Mouse (Mus musculus) C2C12 (cell line): ENCODE data around the gene Evl. TPM values are rescaled to one million over a fixed set of nuclear protein-coding genes. Genes with fewer than 3 reads are reported as not detected.
"Not testable (repeated sequence)": the region's sequence is repeated elsewhere in the genome, so short reads cannot be mapped to it uniquely, and the experiment has no call there.

Experiments
- H3K27me3 ChIP-seq: one replicate; pipeline ENCODE4 v1.6.1; 2011; ENCODE audit not compliant: control insufficient read depth, insufficient read depth, insufficient read length
- H3K36me3 ChIP-seq: one replicate; pipeline ENCODE4 v1.6.1; 2011; ENCODE audit not compliant: control insufficient read depth, insufficient read depth
- H3K4me3 ChIP-seq: one replicate; pipeline ENCODE4 v1.5.1; 2011; ENCODE audit warnings: mild to moderate bottlenecking, control low read depth; ENCODE audit not compliant: poor library complexity, insufficient read depth, severe bottlenecking
- H3K79me2 ChIP-seq: one replicate; pipeline ENCODE4 v1.6.1; 2011; ENCODE audit not compliant: control insufficient read depth, insufficient read depth
- H3K79me3 ChIP-seq: one replicate; pipeline ENCODE4 v1.6.1; 2011; ENCODE audit warnings: low read depth, control low read depth
- H3ac ChIP-seq: one replicate; pipeline ENCODE3; 2011; ENCODE audit warnings: low read depth; ENCODE audit not compliant: control insufficient read depth, insufficient read length
- CEBPB ChIP-seq: IDR thresholded peaks from one replicate; pipeline ENCODE4 v1.6.1; 2011; ENCODE audit warnings: low read depth, mild to moderate bottlenecking, control low read depth, moderate library complexity
- CTCF ChIP-seq: IDR thresholded peaks from one replicate; pipeline ENCODE4 v1.5.1; 2011; ENCODE audit not compliant: control insufficient read depth, insufficient read depth, insufficient read length
- FOSL1 ChIP-seq: IDR thresholded peaks from one replicate; pipeline ENCODE4 v1.8.0; 2011; ENCODE audit warnings: mild to moderate bottlenecking, low read length; ENCODE audit not compliant: poor library complexity, insufficient read depth, severe bottlenecking
- MAX ChIP-seq: IDR thresholded peaks from one replicate; pipeline ENCODE4 v1.6.1; 2011; ENCODE audit warnings: mild to moderate bottlenecking, control low read depth
- MYOD1 ChIP-seq: IDR thresholded peaks from one replicate; pipeline ENCODE4 v1.6.1; 2011; ENCODE audit warnings: low read depth; ENCODE audit not compliant: control insufficient read depth, insufficient read length
- MYOG ChIP-seq: IDR thresholded peaks from one replicate; pipeline ENCODE4 v1.6.1; 2011; ENCODE audit not compliant: control insufficient read depth, insufficient read length; ENCODE audit errors: extremely low read depth
- USF1 ChIP-seq: IDR thresholded peaks from one replicate; pipeline ENCODE4 v1.6.1; 2011; ENCODE audit warnings: low read depth, mild to moderate bottlenecking, control low read depth, moderate library complexity
- polyA plus RNA-seq: library from polyadenylated mRNA; unstranded; fragments of >200 nt; fragmentation: generic; extraction: Trizol; gene quantifications from one replicate; pipeline ENCODE4 v1.2.1, GENCODE M21; 2012; ENCODE audit warnings: missing spikeins

Evl gene
- polyA plus RNA-seq, 1 experiment, result 89.9 TPM

- Histone ChIP-seq H3ac (no peak overlapping the region), H3K4me3 (no peak overlapping the region), H3K27me3 (peaks cover 33% of the 10 kb centered on the region), H3K79me2 (no peaks in the 10 kb centered on the region), H3K79me3 (no peaks in the 10 kb centered on the region), H3K36me3 (no peaks in the 10 kb centered on the region)
- TF ChIP-seq MYOD1 (no peak), MYOG (no peak), CEBPB (no peak), MAX (no peak), FOSL1 (no peak), CTCF (no peak)
These were observed 151.0 kb downstream of the Evl start for GRCm38 (mm10) chr12:108705486-108705885.

- Histone ChIP-seq H3K79me3 (no peaks in the 10 kb centered on the region), H3K4me3 (no peak overlapping the region), H3K27me3 (peaks cover 27% of the 10 kb centered on the region), H3K36me3 (no peaks in the 10 kb centered on the region), H3ac (no peak overlapping the region), H3K79me2 (no peaks in the 10 kb centered on the region)
- no peak for TF ChIP-seq CEBPB
- no peak for TF ChIP-seq MYOD1
- TF ChIP-seq MAX, result no peak
- TF ChIP-seq CTCF, result no peak
- no peak for TF ChIP-seq USF1
- no peak for TF ChIP-seq MYOG
- no peak for TF ChIP-seq FOSL1
These were observed 151.6 kb downstream of the Evl start for GRCm38 (mm10) chr12:108706129-108706528.

GRCm38 (mm10) chr12:108709386-108709785, 154.9 kb downstream of the Evl start:
- Histone ChIP-seq H3K27me3 (peaks cover 4% of the 10 kb centered on the region), H3K79me3 (no peaks in the 10 kb centered on the region), H3ac (no peak overlapping the region), H3K79me2 (no peaks in the 10 kb centered on the region), H3K4me3 (no peak overlapping the region), H3K36me3 (no peaks in the 10 kb centered on the region)
- TF ChIP-seq MYOD1 (no peak), MYOG (no peak), USF1 (no peak), CEBPB (no peak), MAX (no peak), CTCF (no peak), FOSL1 (no peak)

DNA sequence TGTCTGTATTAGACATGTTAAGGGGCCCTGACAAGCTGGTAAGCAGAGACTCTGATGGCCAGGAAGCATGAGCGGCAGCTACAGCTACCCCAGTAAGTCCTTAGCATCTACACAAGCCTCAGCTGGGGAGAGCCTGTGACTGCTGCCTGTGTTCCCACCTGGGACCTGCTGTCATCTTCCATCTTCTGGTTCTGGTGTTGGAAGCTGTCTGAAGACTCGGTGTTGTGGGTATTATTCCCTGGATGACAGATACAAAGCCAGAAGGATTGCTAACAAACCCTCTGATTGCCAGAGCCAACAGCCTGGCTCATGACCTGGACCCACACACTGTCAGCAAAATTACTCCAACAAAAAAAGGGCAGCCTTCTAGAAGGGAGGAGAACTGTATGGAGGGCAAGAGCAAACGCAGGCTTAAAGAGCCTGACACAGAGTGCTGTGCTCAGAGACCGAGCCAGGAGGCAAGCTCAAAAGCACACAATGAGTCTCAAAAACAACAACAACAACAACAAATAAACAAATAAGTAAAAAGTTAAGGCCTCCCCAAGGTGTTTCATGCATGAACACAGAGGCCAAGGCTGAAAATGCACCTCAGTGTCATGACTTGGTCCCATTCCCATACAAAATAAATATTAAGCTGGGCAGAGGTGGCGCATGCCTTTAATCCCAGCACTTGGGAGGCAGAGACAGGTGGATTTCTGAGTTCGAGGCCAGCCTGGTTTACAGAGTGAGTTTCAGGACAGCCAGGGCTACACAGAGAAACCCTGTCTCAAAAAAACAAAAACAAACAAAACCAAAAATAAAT, 155.6 kb downstream of the Evl start:
- Histone ChIP-seq H3ac (no peak overlapping the region), H3K79me2 (no peaks in the 10 kb centered on the region), H3K79me3 (no peaks in the 10 kb centered on the region), H3K36me3 (no peaks in the 10 kb centered on the region), H3K27me3 (no peaks in the 10 kb centered on the region), H3K4me3 (no peak overlapping the region)
- TF ChIP-seq MYOG, result no peak
- no peak for TF ChIP-seq MYOD1
- no peak for TF ChIP-seq USF1
- no peak for TF ChIP-seq CTCF
- TF ChIP-seq MAX, result no peak
- TF ChIP-seq CEBPB, result no peak
- TF ChIP-seq FOSL1, result no peak

DNA sequence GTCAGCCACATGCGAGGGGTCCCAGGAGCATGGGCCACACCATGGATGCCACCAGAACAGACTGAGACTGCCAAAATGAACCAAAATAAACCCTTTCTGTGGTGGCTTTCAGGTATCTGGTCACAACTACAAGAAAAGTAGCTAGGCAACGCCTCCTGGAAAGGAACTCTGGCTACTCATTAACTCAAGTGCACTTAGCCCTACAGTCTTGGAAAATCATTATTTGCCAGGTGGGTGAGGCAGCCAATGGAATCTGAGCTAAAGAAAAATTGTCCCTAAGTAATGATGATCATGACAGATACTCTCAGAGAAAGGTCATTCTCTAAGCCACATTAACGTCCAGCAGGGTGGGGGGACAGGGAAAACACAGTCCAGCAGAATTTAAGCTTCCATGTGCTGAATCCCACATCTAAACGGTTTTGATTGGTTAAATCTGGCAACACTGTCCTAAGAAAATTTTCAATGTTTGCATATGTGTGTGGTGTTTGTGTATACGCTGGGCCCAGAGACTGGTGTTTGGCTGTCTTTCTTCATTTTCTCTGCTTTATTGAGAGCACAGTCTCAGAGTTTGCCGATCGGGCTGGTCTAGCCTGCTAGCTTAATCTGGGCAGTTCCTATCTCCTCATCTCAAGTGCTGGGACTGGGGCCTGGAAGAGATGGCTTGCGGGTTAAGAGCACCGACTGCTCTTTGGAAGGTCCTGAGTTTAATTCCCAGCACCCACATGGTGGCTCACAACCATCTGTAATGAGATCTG, 156.5 kb downstream of the Evl start:
- H3K27me3 ChIP-seq, result no peaks in the 10 kb centered on the region
- no peaks in the 10 kb centered on the region for H3K36me3 ChIP-seq
- no peak overlapping the region for H3ac ChIP-seq
- no peaks in the 10 kb centered on the region for H3K79me3 ChIP-seq
- TF ChIP-seq CEBPB (no peak), USF1 (no peak), MAX (no peak), FOSL1 (no peak), CTCF (no peak)
- H3K4me3 ChIP-seq, result no peak overlapping the region
- H3K79me2 ChIP-seq, result no peaks in the 10 kb centered on the region

DNA sequence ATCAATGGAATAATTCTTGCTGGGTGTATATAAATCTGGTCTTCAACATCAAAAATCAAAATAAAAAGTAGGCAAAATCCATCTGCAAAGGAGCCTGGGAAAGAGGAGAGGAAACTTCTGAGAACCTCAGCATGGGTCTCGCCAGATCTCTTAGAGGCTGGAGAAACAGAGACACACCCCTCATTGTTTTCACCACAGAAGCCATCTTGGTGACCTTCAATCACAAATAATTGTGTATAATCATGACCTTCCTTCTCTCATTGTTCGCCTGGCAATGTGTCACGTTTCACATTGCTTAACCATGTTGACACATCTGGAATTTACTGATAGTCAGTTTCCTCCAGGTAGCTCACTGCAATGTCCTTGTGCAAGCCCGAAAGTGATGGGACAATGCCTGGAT, 158.0 kb downstream of the Evl start:
- Histone ChIP-seq H3K79me3 (no peaks in the 10 kb centered on the region), H3K36me3 (no peaks in the 10 kb centered on the region), H3K27me3 (no peaks in the 10 kb centered on the region), H3K4me3 (no peak overlapping the region), H3K79me2 (no peaks in the 10 kb centered on the region), H3ac (no peak overlapping the region)
- no peak for TF ChIP-seq MYOG
- no peak for TF ChIP-seq MYOD1
- TF ChIP-seq CTCF, result no peak
- no peak for TF ChIP-seq CEBPB
- TF ChIP-seq MAX, result no peak
- TF ChIP-seq FOSL1, result no peak
- no peak for TF ChIP-seq USF1

- H3K4me3 ChIP-seq, H3K79me3 ChIP-seq, H3K27me3 ChIP-seq, H3K79me2 ChIP-seq, H3K36me3 ChIP-seq, H3ac ChIP-seq: not testable (repeated sequence)
These were observed 159.5 kb downstream of the Evl start for GRCm38 (mm10) chr12:108713972-108714371.
